23 mouse cellular contexts compared by ENCODE assay signal in genomic region chr16:89839829-89840228, GRCm38 (mm10).
A peak's percentile ranks its signal among the peaks of the same experiment; 100 is the strongest.
DNase-seq lines count a peak whose midpoint lies in the region; ATAC-seq and TF ChIP-seq lines count a peak whose summit lies in the region.
"Had no signal": no experiment of that assay in that cellular context is flagged by ENCODE, and none has a peak within 500 bp of the region (broad histone marks: within the 10 kb centered on the region; RNA-seq: fewer than 3 reads in every experiment).

No protein-coding gene starts in this region.

- no peaks in the 10 kb centered on the region for H3K36me3 ChIP-seq in heart, postnatal 0 days (replicated peaks; ENCODE audit: control insufficient read depth, insufficient read depth, low read length)
- H3K36me3 ChIP-seq in heart, embryonic 10.5 days = peaks cover 5% of the 10 kb centered on the region; the same call in 1 of the 2 replicates
- H3K36me3 ChIP-seq: intestine, embryonic 15.5 days had no signal

- no peak overlapping the region for H3K4me2 ChIP-seq in heart, postnatal 0 days (ENCODE audit: low read depth, low read length)
- H3K4me2 ChIP-seq: forebrain, embryonic 13.5 days; heart, embryonic 13.5 days; hindbrain, embryonic 13.5 days; intestine, embryonic 15.5 days had no signal

- no peak overlapping the region for H3K4me3 ChIP-seq in gastrocnemius, adult 2 months
- no peak overlapping the region for H3K4me3 ChIP-seq in heart, postnatal 0 days (ENCODE audit: low read depth, low read length)
- H3K4me3 ChIP-seq in heart, embryonic 10.5 days = no peak overlapping the region
- H3K4me3 ChIP-seq: forebrain, embryonic 10.5 days; forebrain, embryonic 13.5 days; heart, embryonic 13.5 days; hindbrain, embryonic 10.5 days; hindbrain, embryonic 13.5 days; intestine, embryonic 15.5 days had no signal

- peak; percentile 42; the same call in 1 of the 2 replicates for ATAC-seq in heart, postnatal 0 days (ENCODE audit: insufficient read depth, low read depth)
- ATAC-seq: activated CD4-positive, CD25-positive, alpha-beta regulatory T cell, adult 4 months; CD4-positive, CD25-positive, alpha-beta regulatory T cell, adult 4 months; forebrain, embryonic 13.5 days; forebrain, embryonic 16.5 days; hindbrain, embryonic 16.5 days; intestine, embryonic 15.5 days had no signal

- no peak for TF ChIP-seq EP300 in heart, postnatal 0 days (IDR thresholded peaks at IDR 0.05; ENCODE audit: low read depth)

- H3K9ac ChIP-seq in heart, postnatal 0 days (replicated peaks; ENCODE audit: low read depth, low read length) = no peak overlapping the region
- H3K9ac ChIP-seq: forebrain, embryonic 13.5 days; heart, embryonic 13.5 days; hindbrain, embryonic 13.5 days; intestine, embryonic 15.5 days had no signal

- DNase-seq in gastrocnemius, adult 2 months = peak; percentile 46
- no peak for DNase-seq in gastrocnemius, postnatal 36 days
- no peak for DNase-seq in heart, postnatal 0 days (ENCODE audit: low spot score)
- DNase-seq in heart, embryonic 10.5 days (ENCODE audit: low spot score) = no peak
- peak; percentile 58 for DNase-seq in layer of hippocampus, adult 9-11 months
- DNase-seq in layer of hippocampus, postnatal 14 days (ENCODE audit: low spot score in 2 of 2) = no peak
- DNase-seq in ovary, postnatal 36 days (ENCODE audit: low spot score) = no peak
- DNase-seq: adrenal gland, adult 8-10 months; adrenal gland, postnatal 25 days; cerebellum, postnatal 10 days; heart, postnatal 10 days; heart, postnatal 36 days; kidney, adult 11 months had no signal

- no peaks in the 10 kb centered on the region for H3K4me1 ChIP-seq in heart, postnatal 0 days (ENCODE audit: control insufficient read depth, insufficient read depth)
- peaks cover 28% of the 10 kb centered on the region for H3K4me1 ChIP-seq in heart, embryonic 10.5 days
- H3K4me1 ChIP-seq: forebrain, embryonic 10.5 days; forebrain, embryonic 13.5 days; intestine, embryonic 15.5 days had no signal

- intact Hi-C loops in gastrocnemius, adult 2 months (cut with DNase I) = no loop called here
- intact Hi-C loops in gastrocnemius, postnatal 36 days (cut with DNase I) = no loop called here

- H3K9me3 ChIP-seq in heart, postnatal 0 days (replicated peaks; ENCODE audit: control insufficient read depth, low read length) = no peaks in the 10 kb centered on the region
- H3K9me3 ChIP-seq in heart, embryonic 10.5 days = no peaks in the 10 kb centered on the region
- H3K9me3 ChIP-seq: forebrain, embryonic 10.5 days; forebrain, embryonic 13.5 days; heart, embryonic 13.5 days; hindbrain, embryonic 10.5 days; hindbrain, embryonic 13.5 days; intestine, embryonic 15.5 days had no signal

- peak overlapping the region; percentile 63 for H3K27ac ChIP-seq in gastrocnemius, adult 2 months
- no peak overlapping the region for H3K27ac ChIP-seq in heart, postnatal 0 days (ENCODE audit: low read depth)
- no peak overlapping the region for H3K27ac ChIP-seq in heart, embryonic 10.5 days
- H3K27ac ChIP-seq: forebrain, embryonic 10.5 days; forebrain, embryonic 13.5 days; heart, embryonic 13.5 days; hindbrain, embryonic 10.5 days; hindbrain, embryonic 13.5 days; intestine, embryonic 15.5 days had no signal

- 60% methylated on average over 5 of the region's 5 CpGs for WGBS in heart, postnatal 0 days
- WGBS in heart, embryonic 10.5 days = 85% methylated on average over 5 of the region's 5 CpGs

- H3K27me3 ChIP-seq in heart, postnatal 0 days (ENCODE audit: control insufficient read depth, insufficient read depth, low read length) = peaks cover 6% of the 10 kb centered on the region; the same call in 1 of the 2 replicates
- H3K27me3 ChIP-seq in heart, embryonic 10.5 days (ENCODE audit: insufficient read depth, poor library complexity, severe bottlenecking) = no peaks in the 10 kb centered on the region
- H3K27me3 ChIP-seq: forebrain, embryonic 13.5 days; heart, embryonic 13.5 days; hindbrain, embryonic 13.5 days; intestine, embryonic 15.5 days had no signal

- no peak for TF ChIP-seq CTCF in gastrocnemius, adult 2 months (IDR thresholded peaks at IDR 0.05)
- no peak for TF ChIP-seq CTCF in heart, postnatal 0 days (IDR thresholded peaks at IDR 0.05; ENCODE audit: low read depth)

Comparison
In these comparisons a context has a peak if more than half of its experiments do, and no peak if none do; other contexts are left out.
1. DNase-seq: peak in gastrocnemius, adult 2 months (single experiment) and layer of hippocampus, adult 9-11 months (single experiment); none in gastrocnemius, postnatal 36 days (0 of 2), heart, postnatal 0 days (single experiment), heart, embryonic 10.5 days (single experiment), layer of hippocampus, postnatal 14 days (0 of 2) and ovary, postnatal 36 days (single experiment).